Mouse (Mus musculus) kidney, adult 2 months (tissue): ENCODE results near the gene Gpc6.

Experiments
- CTCF ChIP-seq: fragments of 200-500 bp; conservative IDR thresholded peaks from 2 replicates; pipeline ENCODE4 v1.5.1; 2011; ENCODE audit warnings: low read depth, mild to moderate bottlenecking, control low read depth, low read length, moderate library complexity, mixed read lengths; ENCODE audit not compliant: insufficient read depth, insufficient read length
- POLR2A ChIP-seq: fragments of 200-500 bp; IDR thresholded peaks from one replicate; pipeline ENCODE4 v1.6.1; 2011; ENCODE audit warnings: low read depth, low read length, control low read depth

GRCm38 (mm10) chr14:117520706-117521105 is 595.6 kb downstream of the Gpc6 start:
- TF ChIP-seq CTCF (no peak), POLR2A (no peak)
